Mouse (Mus musculus): ENCODE data around the gene Papolg. TPM values are rescaled to one million over a fixed set of nuclear protein-coding genes. Genes with fewer than 3 reads are reported as not detected.

Gene Papolg
- polyA plus RNA-seq (2014; fragmentation: Illumina TruSeq; extraction: RNeasy Lipid Tissue Mini Kit (QIAGEN cat#74804); ENCODE audit: low read depth, low replicate concordance): 6.5 TPM

DNA sequence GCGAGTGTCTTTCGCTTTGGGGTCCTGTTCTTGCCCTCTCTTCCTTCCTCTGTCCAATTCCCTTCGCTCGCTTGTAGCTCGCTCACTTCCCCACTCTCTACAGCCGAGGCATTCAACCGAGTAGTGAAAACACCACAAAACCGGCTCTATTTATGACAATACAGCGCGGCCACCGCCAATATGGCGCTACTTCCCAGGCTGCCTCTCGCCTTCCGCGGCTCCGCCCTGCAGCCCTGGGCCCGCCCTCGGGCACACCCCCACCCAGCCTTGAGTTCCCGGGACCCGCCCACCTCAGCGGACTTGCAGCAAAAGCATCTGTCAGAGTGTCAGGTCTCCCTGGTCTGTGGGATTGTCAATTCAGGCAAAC is at the start of gene Papolg:
TSS of gene Papolg (minus strand) at position 194 of the 367 bp plus-strand sequence.

Other genes starting within 250 kb of the Papolg start
- gene Pus10, start 229.6 kb downstream of the Papolg start, polyA plus RNA-seq (2014; fragmentation: Illumina TruSeq; extraction: RNeasy Lipid Tissue Mini Kit (QIAGEN cat#74804); ENCODE audit: low read depth, low replicate concordance): 17.3 TPM
- gene Pex13, start 229.3 kb downstream of the Papolg start, polyA plus RNA-seq (2014; fragmentation: Illumina TruSeq; extraction: RNeasy Lipid Tissue Mini Kit (QIAGEN cat#74804); ENCODE audit: low read depth, low replicate concordance): 25.3 TPM
- gene Rel, start 124.3 kb downstream of the Papolg start, polyA plus RNA-seq (2014; fragmentation: Illumina TruSeq; extraction: RNeasy Lipid Tissue Mini Kit (QIAGEN cat#74804); ENCODE audit: low read depth, low replicate concordance): 1.6 TPM
- not detected for gene A830031A19Rik, start 179.8 kb upstream of the Papolg start, polyA plus RNA-seq (2014; fragmentation: Illumina TruSeq; extraction: RNeasy Lipid Tissue Mini Kit (QIAGEN cat#74804); ENCODE audit: low read depth, low replicate concordance)
- 0.57 TPM for gene Bcl11a, start 182.8 kb upstream of the Papolg start, polyA plus RNA-seq (2014; fragmentation: Illumina TruSeq; extraction: RNeasy Lipid Tissue Mini Kit (QIAGEN cat#74804); ENCODE audit: low read depth, low replicate concordance)

Data from adipose tissue, adult 10 weeks (tissue).